Comparison of ENCODE assay signal across 14 mouse cellular contexts in genomic region chr6:39414106-39414505, GRCm38 (mm10). TPM values are rescaled to one million over a fixed set of nuclear protein-coding genes. Genes with fewer than 3 reads are reported as not detected.
DNase-seq lines count a peak whose midpoint lies in the region; ATAC-seq and TF ChIP-seq lines count a peak whose summit lies in the region.
"Had no signal": no experiment of that assay in that cellular context is flagged by ENCODE, and none has a peak within 500 bp of the region (broad histone marks: within the 10 kb centered on the region; RNA-seq: fewer than 3 reads in every experiment).

No protein-coding gene starts in this region.

- WGBS in heart, embryonic 12.5 days = 92% methylated on average over 1 of the region's 1 CpGs

- intact Hi-C loops in gastrocnemius, adult 2 months (cut with DNase I) = no loop called here
- intact Hi-C loops in gastrocnemius, postnatal 36 days (cut with DNase I) = no loop called here
- intact Hi-C loops in left cerebral cortex, adult 2 months (cut with DNase I) = no loop called here

- H3K9me3 ChIP-seq in CH12.LX (replicated peaks; ENCODE audit: low read length) = no peaks in the 10 kb centered on the region
- H3K9me3 ChIP-seq in heart, embryonic 12.5 days (replicated peaks) = no peaks in the 10 kb centered on the region

- H3K4me3 ChIP-seq in gastrocnemius, adult 2 months = no peak overlapping the region
- H3K4me3 ChIP-seq in left cerebral cortex, adult 2 months = no peak overlapping the region
- no peak overlapping the region for H3K4me3 ChIP-seq in CH12.LX (replicated peaks in 1 of 3; ENCODE audit: low read depth in 2 of 3, low read length in 2 of 3, poor library complexity in 1 of 3)
- H3K4me3 ChIP-seq in heart, embryonic 12.5 days = no peak overlapping the region

- in situ Hi-C loops in CH12.LX (cut with MboI; ENCODE audit: low pct_ligation_motif_present, low pct_unique_long_range_greater_than_20kb, low sequenced_read_pairs) = no loop called here

- H3K4me2 ChIP-seq in CH12.LX (ENCODE audit: insufficient read depth, low read depth, poor library complexity, severe bottlenecking) = no peak overlapping the region
- H3K4me2 ChIP-seq in heart, embryonic 12.5 days = no peak overlapping the region

- H3K27ac ChIP-seq in gastrocnemius, adult 2 months = no peak overlapping the region
- no peak overlapping the region for H3K27ac ChIP-seq in left cerebral cortex, adult 2 months
- H3K27ac ChIP-seq in CH12.LX (ENCODE audit: insufficient read depth, low read depth) = no peak overlapping the region
- no peak overlapping the region for H3K27ac ChIP-seq in heart, embryonic 12.5 days (ENCODE audit: poor library complexity, severe bottlenecking)

- H3K9ac ChIP-seq in CH12.LX (ENCODE audit: insufficient read depth, low read depth) = no peak overlapping the region
- no peak overlapping the region for H3K9ac ChIP-seq in heart, embryonic 12.5 days

- H3K79me2 ChIP-seq in CH12.LX (replicated peaks; ENCODE audit: control insufficient read depth, extremely low read depth, insufficient read depth, poor library complexity, severe bottlenecking) = peaks cover 36% of the 10 kb centered on the region

- no peak for TF ChIP-seq POLR2A in CH12.LX (IDR thresholded peaks at IDR 0.05; ENCODE audit: low read depth, low read length)
- TF ChIP-seq POLR2A in brain, embryonic 14.5 days (IDR thresholded peaks at IDR 0.05; ENCODE audit: borderline replicate concordance, extremely low read depth, insufficient read depth, insufficient read length, poor library complexity, severe bottlenecking) = no peak

- peak; percentile 15; the same call in 1 of the 2 replicates for TF ChIP-seq CTCF in gastrocnemius, adult 2 months (IDR thresholded peaks at IDR 0.05)
- TF ChIP-seq CTCF in left cerebral cortex, adult 2 months (IDR thresholded peaks at IDR 0.05) = peak; percentile 37
- peak in 1 of 2 experiments; percentile 38; a peak in 2 of 4 replicates for TF ChIP-seq CTCF in CH12.LX (conservative IDR thresholded peaks at IDR 0.05 in 1 of 2, IDR thresholded peaks at IDR 0.05 in 1 of 2; ENCODE audit: low read depth in 2 of 2, low read length in 2 of 2)
- TF ChIP-seq CTCF in brain, embryonic 14.5 days (IDR thresholded peaks at IDR 0.05; ENCODE audit: borderline replicate concordance, extremely low read depth, insufficient read depth, insufficient read length) = peak; percentile 30; the same call in 1 of the 2 replicates

- dilution Hi-C loops in CH12.LX (cut with MboI; ENCODE audit: extremely low pct_ligation_motif_present, extremely low pct_unique_long_range_greater_than_20kb, low sequenced_read_pairs) = no loop called here

- DNase-seq in gastrocnemius, adult 2 months = no peak
- DNase-seq in gastrocnemius, postnatal 36 days = no peak
- DNase-seq in left cerebral cortex, adult 2 months (ENCODE audit: extremely low spot score in 1 of 2, low spot score in 2 of 2) = no peak
- DNase-seq in left cerebral cortex, adult 11 months (ENCODE audit: low spot score) = no peak
- no peak for DNase-seq in CH12.LX (ENCODE audit: extremely low read depth)
- peak; percentile 60 for DNase-seq in brain, embryonic 14.5 days (ENCODE audit: low read depth)
- no peak for DNase-seq in gastrocnemius, adult 8-10 months (ENCODE audit: low spot score in 2 of 2)
- DNase-seq: B cell, adult 2 months; cerebellum, postnatal 25 days; gastrocnemius, postnatal 25 days; heart, postnatal 36 days; thymus, postnatal 25 days had no signal

- no peaks in the 10 kb centered on the region for H3K27me3 ChIP-seq in CH12.LX (replicated peaks)
- peaks cover 13% of the 10 kb centered on the region; the same call in 1 of the 2 replicates for H3K27me3 ChIP-seq in heart, embryonic 12.5 days (replicated peaks)

- H3K36me3 ChIP-seq in CH12.LX (replicated peaks in 1 of 2; ENCODE audit: control insufficient read depth in 1 of 2, insufficient read depth in 1 of 2, low read length in 1 of 2) = peaks cover 6 to 16% of the 10 kb centered on the region in 2 experiments
- peaks cover 2% of the 10 kb centered on the region; the same call in 1 of the 2 replicates for H3K36me3 ChIP-seq in heart, embryonic 12.5 days

- no peak for ATAC-seq in heart, embryonic 12.5 days (ENCODE audit: insufficient number of reproducible peaks, low FRiP score)

- TF ChIP-seq RAD21 in CH12.LX (IDR thresholded peaks at IDR 0.05; ENCODE audit: low read depth, low read length) = peak; percentile 31

- peaks cover 2 to 21% of the 10 kb centered on the region in 2 experiments; a peak in 2 of 4 replicates for H3K4me1 ChIP-seq in CH12.LX (ENCODE audit: control insufficient read depth in 1 of 2, insufficient read depth in 2 of 2)
- H3K4me1 ChIP-seq in heart, embryonic 12.5 days (replicated peaks) = 0 out of 2 replicates have a peak, but pooled peaks cover 3% of the 10 kb centered on the region

- no peak for TF ChIP-seq EP300 in CH12.LX (IDR thresholded peaks at IDR 0.05; ENCODE audit: low read length)

TF ChIP-seq in CH12.LX, 34 proteins besides CTCF, POLR2A, EP300 and RAD21:
- TF ChIP-seq POLR2AphosphoS2 (IDR thresholded peaks at IDR 0.05; ENCODE audit: low read depth, low read length) (no peak), CHD2 (IDR thresholded peaks at IDR 0.05; ENCODE audit: low read length) (no peak), ZC3H11A (IDR thresholded peaks at IDR 0.05; ENCODE audit: low read depth, low read length) (no peak), USF2 (conservative IDR thresholded peaks at IDR 0.05; ENCODE audit: low read depth, low read length) (no peak), MAFK (IDR thresholded peaks at IDR 0.05; ENCODE audit: insufficient replicate concordance, low read length) (no peak), MXI1 (IDR thresholded peaks at IDR 0.05; ENCODE audit: low read depth, low read length) (no peak), MYC (IDR thresholded peaks at IDR 0.05; ENCODE audit: low read depth, low read length) (no peak), SIN3A (IDR thresholded peaks at IDR 0.05; ENCODE audit: low read length) (no peak), TCF12 (IDR thresholded peaks at IDR 0.05; ENCODE audit: low read depth, low read length) (no peak), IRF4 (IDR thresholded peaks at IDR 0.05; ENCODE audit: low read depth, low read length) (no peak)

RNA-seq across cellular contexts. Expression of gene Mkrn1, which starts 6.2 kb away (rescaled TPM):
- total RNA-seq in gastrocnemius, adult 2 months (2021) = 10 to 100 TPM; 16.0 to 17.8 TPM
- 10 to 100 TPM; 15.6 to 18.4 TPM for total RNA-seq in gastrocnemius, postnatal 36 days (2021)
- 100 to 1,000 TPM; 132 to 136 TPM for total RNA-seq in left cerebral cortex, adult 2 months (2021)
- total RNA-seq in CH12.LX (2012; rRNA removed) (44.2 and 50.3 TPM in 2 replicates), CH12.LX (2014; rRNA removed) (39.3 and 45.1 TPM in 2 replicates)
- polyA plus RNA-seq in CH12.LX (2012; ENCODE audit: insufficient read length, low read depth) = 43.7 and 53.7 TPM in 2 replicates
- polyA plus RNA-seq in brain, embryonic 14.5 days (2012; rRNA removed) = 159 and 185 TPM in 2 replicates
- 52.7 and 55.1 TPM in 2 replicates for polyA plus RNA-seq in heart, embryonic 12.5 days (2016; fragmentation: Nextera tagmentation; extraction: Ambion mirVana)
- total RNA-seq in gastrocnemius, adult 8-10 months (2022) = 10 to 100 TPM; 14.0 to 18.6 (median 15.6) TPM

RNA-seq across cellular contexts. Expression of gene Rab19, which starts 33.1 kb away (rescaled TPM):
- total RNA-seq in gastrocnemius, adult 2 months (2021) = under 1 TPM in 1 of 2 experiments, not detected in 1; 0.14 TPM
- total RNA-seq in gastrocnemius, postnatal 36 days (2021) = not detected
- total RNA-seq in left cerebral cortex, adult 2 months (2021) = not detected
- total RNA-seq in CH12.LX (2012; rRNA removed) (2.4 and 3.3 TPM in 2 replicates), CH12.LX (2014; rRNA removed) (0.19 TPM in 1 of 2 replicates, not detected in the other)
- polyA plus RNA-seq in CH12.LX (2012; ENCODE audit: insufficient read length, low read depth) = 0.56 and 0.63 TPM in 2 replicates
- 0.13 and 0.14 TPM in 2 replicates for polyA plus RNA-seq in brain, embryonic 14.5 days (2012; rRNA removed)
- 0.42 and 0.67 TPM in 2 replicates for polyA plus RNA-seq in heart, embryonic 12.5 days (2016; fragmentation: Nextera tagmentation; extraction: Ambion mirVana)
- total RNA-seq in gastrocnemius, adult 8-10 months (2022) = under 1 TPM in 1 of 4 experiments, not detected in 3; 0.18 TPM
- total RNA-seq: layer of hippocampus, postnatal 10 days had no signal

RNA-seq across cellular contexts. Expression of gene Slc37a3, which starts 36.6 kb away (rescaled TPM):
- 10 to 100 TPM; 14.2 to 15.9 TPM for total RNA-seq in gastrocnemius, adult 2 months (2021)
- 10 to 100 TPM; 14.2 to 15.1 TPM for total RNA-seq in gastrocnemius, postnatal 36 days (2021)
- 10 to 100 TPM; 68.1 to 73.1 TPM for total RNA-seq in left cerebral cortex, adult 2 months (2021)
- total RNA-seq in CH12.LX (2012; rRNA removed) (6.5 and 8.0 TPM in 2 replicates), CH12.LX (2014; rRNA removed) (2.6 and 4.5 TPM in 2 replicates)
- polyA plus RNA-seq in CH12.LX (2012; ENCODE audit: insufficient read length, low read depth) = 5.6 and 8.7 TPM in 2 replicates
- polyA plus RNA-seq in brain, embryonic 14.5 days (2012; rRNA removed) = 37.5 and 42.7 TPM in 2 replicates
- 34.8 and 43.1 TPM in 2 replicates for polyA plus RNA-seq in heart, embryonic 12.5 days (2016; fragmentation: Nextera tagmentation; extraction: Ambion mirVana)
- 10 to 100 TPM; 12.1 to 18.0 (median 12.7) TPM for total RNA-seq in gastrocnemius, adult 8-10 months (2022)
